Mouse (Mus musculus) left cerebral cortex, postnatal 25 days (tissue): ENCODE results near the gene Mrpl2. TPM values are rescaled to one million over a fixed set of nuclear protein-coding genes. Genes with fewer than 3 reads are reported as not detected.
A peak's percentile ranks its signal among the peaks of the same experiment; 100 is the strongest.

Experiments
- DNase-seq, 2 experiments: peaks; one replicate each; pipeline ENCODE4 v3.0.0; 2022; ENCODE audit warnings: low spot score in 2 of 2, mixed read lengths in 1 of 2
- intact Hi-C: fragments of 180-260 bp; cut with DNase I; formaldehyde crosslinking; loops from one replicate; pipeline ENCODE4 v1.15.1; 2025
- total RNA-seq, 2 experiments: library from RNA; stranded (reverse); gene quantifications; 2 replicates each; pipeline ENCODE4 v1.2.3; 2021

Gene Mrpl2
- total RNA-seq, 2 experiments from 2014 or later: 51.0 to 51.5 TPM

DNA sequence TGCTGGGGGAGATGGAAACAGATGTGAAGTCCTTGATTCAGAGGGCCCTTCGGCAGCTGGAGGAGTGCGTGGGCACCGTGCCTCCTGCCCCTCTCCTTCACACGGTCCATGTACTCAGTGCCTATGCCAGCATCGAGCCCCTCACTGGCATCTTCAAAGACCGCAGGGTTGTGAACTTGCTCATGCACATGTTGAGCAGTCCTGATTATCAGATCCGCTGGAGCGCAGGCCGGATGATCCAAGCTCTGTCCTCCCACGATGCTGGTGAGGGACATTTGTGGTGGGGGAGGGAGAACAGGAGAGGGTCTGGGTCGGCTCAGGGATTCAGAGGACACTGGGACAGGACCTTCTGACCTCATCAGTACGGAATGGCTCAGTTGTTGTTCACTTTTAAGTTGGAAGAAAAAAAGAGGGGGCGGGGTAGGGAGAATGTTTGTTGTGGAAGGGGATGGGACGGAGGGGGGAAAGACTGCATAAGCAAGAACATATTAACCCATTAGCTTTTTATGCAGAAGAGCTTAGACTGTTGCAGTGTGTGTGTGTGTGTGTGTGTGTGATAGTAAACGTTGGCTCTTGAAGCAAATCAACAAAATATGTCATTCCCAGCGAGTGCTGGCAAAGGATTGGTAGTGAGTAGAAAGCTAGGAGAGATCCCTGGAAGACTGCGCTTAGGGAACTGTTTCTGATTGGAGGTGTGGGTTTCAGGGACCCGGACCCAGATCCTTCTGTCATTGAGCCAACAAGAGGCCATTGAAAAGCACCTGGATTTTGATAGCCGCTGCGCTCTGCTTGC lies 5.9 kb downstream of the Mrpl2 start:
- intact Hi-C loops: no loop called here
- DNase-seq: no peak

DNA sequence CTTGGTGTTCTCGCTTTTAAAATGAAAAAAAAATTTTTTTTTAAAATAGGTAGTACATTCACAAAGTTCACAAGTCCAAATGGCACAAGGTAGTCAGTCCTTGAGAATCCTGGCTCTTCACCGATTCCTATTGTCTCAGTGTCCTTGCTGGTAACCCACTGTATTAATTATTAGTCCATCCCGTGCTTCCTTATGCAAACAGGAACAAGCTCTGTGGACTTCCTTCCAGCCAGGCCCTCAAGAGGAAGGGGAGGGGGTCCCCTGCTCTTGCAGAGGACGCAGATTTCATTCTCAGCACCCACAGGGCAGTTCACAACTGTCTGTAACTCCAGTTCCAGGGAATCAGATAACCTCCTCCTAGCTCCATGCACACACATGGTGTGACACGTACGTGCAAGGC lies 10.0 kb downstream of the Mrpl2 start:
- DNase-seq: no peak
- intact Hi-C loops: no loop called here

DNA sequence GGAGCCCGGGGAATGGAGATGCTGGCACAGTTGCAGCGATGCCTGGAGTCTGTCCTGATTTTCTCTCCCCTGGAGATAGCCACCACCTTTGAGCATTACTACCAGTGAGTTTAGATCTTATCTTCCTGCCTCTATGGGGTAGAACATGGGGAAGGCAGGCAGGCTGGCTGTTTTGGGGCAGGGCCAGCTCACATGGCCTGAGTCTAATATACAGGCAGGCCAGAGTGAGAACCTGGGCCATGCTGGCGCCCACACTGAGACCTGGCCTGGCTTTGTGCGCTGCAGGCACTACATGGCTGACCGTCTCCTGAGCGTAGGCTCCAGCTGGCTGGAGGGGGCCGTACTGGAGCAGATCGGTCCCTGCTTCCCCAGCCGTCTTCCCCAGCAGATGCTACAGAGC lies 15.3 kb downstream of the Mrpl2 start:
- intact Hi-C loops: no loop called here
- DNase-seq: no peak

DNA sequence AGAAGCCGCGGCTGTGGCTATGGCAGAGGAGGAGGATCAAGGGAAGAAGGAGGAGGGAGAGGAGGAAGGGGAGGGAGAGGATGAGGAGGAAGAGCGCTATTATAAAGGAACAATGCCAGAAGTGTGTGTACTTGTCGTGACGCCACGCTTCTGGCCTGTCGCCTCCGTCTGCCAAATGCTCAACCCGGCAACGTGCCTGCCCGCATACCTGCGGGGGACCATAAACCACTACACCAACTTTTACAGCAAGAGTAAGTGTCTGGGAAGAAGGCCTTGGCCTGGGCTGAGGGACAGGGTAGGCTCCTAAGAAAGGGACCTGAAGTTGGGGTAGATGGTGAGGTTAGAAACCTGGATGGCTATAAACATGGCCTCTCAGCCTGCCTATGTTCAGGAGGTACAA lies 16.0 kb downstream of the Mrpl2 start:
- intact Hi-C loops: no loop called here
- no peak for DNase-seq

DNA sequence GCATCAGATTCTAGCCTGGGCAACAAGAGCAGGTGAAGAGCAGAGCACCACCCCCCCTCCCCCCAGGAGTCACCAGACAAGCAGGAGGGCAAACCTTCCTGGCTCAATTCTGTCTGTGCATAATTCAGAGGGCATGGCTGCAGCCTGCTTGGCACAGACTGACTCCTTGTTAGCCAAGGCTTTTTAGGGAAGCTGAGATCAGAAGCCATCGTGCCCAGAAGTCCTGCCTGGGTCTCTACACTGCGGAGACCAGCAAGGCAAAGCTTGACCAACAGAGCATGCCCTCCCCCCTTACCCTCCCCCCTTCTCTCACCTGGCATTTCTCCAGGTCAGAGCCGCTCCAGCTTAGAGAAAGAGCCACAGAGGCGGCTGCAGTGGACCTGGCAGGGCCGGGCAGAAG lies 16.7 kb downstream of the Mrpl2 start:
- DNase-seq: no peak
- intact Hi-C loops: no loop called here

DNA sequence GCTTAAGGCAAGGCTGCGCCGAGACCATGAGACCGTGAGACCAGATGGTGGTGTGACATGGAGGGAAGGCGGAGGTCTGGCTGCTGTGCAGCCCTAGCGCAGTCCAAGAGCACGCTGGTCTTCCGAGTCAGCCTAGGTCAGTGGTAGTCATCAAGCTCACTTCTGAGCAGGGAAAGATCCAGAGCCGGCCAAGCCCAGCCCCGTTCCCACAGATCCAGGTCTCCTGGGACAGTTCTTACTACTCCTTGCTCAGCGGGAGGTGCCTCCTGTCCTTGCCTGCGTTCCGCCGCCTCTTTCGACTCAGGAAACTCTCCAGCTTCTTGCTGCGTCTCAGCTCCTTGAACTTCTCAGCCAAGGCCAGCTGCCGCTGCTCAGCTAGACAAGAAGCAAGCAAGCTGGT lies 21.7 kb downstream of the Mrpl2 start:
- no peak for DNase-seq
- intact Hi-C loops: no loop called here

DNA sequence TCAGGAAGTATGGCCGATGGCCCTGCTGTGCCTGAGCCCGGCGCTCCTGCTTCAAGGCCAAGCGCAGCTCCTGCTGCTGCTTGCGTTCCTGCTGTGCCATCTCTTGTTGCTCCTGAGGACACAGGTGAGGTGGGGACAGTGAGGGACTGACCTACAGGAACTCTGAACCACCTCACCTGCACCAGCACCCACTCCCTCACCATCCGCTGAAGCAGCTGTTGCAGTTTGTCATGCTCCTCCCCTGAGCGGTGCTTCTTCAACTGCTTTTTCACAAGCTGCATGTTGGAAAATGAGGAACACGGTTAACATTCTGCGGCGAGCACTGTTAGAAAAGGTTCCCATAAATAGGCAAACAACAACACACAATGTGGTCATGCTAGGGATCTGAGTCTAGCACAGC lies 23.9 kb downstream of the Mrpl2 start:
- intact Hi-C loops: no loop called here

DNA sequence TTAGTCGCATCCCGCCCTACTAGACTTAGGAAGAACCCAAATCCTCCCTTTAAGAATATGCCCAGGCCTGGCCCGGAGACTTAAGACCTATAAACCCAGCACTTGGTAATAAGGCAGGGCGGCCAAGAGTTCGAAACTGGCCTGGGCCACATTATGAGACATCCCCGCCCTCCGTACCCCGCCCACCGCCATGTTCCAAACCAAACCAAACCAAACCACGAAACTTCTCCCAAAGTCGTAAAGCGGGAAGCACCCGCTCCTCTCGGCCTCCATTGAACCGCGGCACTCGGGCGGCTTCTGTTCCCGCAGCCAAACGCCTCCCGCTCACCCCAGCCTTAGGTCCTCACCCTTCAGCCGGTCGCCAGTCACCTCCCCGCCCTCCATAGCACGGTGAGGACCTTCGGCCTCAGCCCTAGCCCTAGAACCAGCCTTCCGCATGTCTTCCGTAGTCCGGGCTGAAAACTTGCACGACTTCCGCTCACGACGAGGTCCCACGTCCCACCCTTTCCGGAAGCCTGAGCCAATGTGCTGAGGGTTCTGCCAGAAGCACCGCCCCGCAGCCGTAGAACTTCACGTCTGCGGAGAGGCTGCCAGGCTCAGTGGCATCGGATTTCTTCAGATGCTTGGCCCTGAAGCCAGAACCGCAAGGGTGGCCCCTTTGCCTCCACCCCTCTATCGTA lies 28.0 kb downstream of the Mrpl2 start, which contains the start of gene Rrp36:
TSS of gene Rrp36 (minus strand) at position 503 of the 680 bp plus-strand sequence.
- intact Hi-C loops: no loop called here
- DNase-seq: peak; percentile 88 to 95

More for the DNA sequence above, 23.9 kb downstream of the Mrpl2 start:
- no peak for DNase-seq

DNA sequence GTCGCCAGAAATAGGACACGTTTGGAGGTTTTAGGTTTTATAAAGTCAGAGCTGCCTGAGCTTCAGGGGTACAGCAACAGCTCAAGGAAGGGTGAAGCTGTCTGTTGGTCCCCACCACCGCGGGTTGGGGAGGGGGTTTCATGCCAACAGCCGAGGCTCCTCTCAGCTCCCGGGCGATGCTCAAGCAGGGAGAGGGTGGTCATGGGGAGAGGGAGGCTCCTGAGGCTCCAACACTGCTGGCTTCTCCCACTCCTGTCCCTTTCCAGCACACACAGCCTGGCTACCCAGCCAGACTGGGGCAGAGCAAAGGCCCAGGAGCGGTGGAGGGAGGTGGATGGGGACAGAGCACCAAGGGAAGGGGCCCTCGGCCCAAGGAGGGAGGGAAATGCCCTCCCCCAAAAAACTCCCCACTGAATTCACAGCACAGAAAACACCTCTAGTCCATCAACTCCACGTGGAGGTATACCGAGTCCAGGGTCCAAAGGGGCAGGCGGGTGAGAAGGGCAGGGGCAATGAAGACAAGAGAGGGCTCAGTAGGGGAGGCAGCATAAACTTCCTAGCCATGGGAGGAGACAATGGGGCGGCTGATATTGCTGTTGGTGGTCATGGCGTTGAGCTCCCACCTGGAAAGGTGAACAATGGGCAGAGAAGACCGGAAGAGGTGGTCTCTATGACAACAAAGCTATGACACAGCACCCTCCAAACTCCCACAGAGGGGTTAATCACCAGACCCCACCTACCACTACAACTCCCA lies 28.7 kb downstream of the Mrpl2 start:
- intact Hi-C loops: no loop called here

DNA sequence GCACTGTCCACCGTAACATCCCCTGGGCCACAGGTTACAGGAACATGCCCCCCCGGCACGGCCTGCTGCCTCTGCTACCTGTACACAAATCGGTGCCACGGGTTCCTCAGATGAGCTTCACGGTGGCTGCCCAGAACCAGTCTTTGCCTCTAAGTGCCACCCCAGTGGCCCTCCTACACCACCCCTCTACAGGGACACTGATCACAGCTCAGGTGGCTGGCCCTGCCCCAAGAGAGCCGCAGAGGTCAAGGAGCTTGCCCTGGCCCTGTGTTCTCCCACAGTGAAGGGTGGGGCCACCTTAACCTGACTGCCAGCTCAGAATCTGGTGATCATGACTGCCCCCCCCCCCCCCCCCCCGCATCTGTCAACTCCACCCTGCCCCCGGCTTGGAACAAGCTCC lies 32.4 kb downstream of the Mrpl2 start, which contains the start of gene Mea1:
TSS of gene Mea1 (plus strand) at position 378 of the 400 bp plus-strand sequence.
- intact Hi-C loops: no loop called here
- no peak for DNase-seq

More for the DNA sequence above, 28.7 kb downstream of the Mrpl2 start:
- DNase-seq: no peak

DNA sequence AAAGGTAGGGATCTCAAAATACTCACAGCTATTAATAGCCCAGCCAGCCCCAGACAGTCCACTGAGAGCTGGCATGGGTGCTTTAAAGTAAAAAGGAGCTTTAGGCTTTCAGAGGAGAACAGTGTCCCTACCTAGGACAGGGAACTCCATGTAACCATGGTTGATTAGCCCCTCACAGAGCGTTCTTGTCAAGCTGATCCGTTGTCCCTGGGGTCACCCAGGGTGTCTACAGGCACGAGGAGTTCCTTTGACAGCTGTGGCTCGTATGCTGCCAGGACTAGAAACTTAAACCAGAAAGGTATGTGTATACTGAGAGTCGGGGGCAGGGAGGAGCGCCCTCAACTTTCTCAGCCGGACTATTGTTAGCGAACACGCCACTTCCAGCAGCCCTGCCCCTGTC lies 32.9 kb downstream of the Mrpl2 start:
- intact Hi-C loops: no loop called here
- no peak for DNase-seq

DNA sequence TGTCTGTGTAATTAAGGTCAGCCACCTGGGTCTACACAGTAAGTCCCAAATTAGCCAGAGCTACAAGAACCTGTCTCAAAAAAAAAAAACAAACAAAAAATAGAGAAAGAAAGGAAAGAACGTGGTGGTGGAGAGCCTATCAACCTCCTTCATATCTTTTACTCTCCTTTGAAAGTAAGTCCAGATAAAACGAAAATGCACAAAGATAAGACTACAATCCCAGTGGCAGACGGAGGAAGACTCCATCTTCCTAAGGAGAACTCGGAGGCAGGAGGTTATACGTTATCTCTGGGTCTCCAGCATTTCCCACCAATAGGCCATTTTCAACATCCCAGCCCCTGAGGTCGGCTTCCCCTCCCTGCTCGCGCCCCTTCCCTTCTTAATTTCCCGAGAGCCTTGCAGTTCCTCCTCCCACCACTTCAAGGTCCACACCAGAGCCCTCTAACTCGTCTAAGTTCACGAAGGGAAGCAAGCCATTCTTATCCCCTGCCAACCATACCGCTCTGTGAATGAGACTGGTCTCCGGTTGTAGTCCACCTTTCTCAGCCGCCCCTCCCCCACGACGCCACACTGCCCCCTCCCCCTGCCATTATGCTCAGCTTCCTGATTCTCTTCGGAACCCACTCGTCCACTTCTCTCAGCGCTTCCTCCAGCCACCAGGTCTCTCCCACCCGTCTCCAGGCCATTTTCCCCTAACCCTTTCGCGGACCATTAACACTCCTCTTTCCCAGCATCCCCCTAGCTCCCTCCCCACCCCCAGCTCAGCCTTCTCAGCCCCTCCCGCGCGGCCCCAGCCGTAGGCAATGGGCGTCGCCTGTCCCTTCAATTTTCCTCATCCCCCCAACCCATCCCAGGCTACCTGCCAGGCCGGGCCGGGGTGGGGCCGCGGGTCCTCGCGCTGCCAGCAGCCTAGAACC lies 34.1 kb downstream of the Mrpl2 start:
- DNase-seq: peak in 1 of 2 experiments; percentile 37

DNA sequence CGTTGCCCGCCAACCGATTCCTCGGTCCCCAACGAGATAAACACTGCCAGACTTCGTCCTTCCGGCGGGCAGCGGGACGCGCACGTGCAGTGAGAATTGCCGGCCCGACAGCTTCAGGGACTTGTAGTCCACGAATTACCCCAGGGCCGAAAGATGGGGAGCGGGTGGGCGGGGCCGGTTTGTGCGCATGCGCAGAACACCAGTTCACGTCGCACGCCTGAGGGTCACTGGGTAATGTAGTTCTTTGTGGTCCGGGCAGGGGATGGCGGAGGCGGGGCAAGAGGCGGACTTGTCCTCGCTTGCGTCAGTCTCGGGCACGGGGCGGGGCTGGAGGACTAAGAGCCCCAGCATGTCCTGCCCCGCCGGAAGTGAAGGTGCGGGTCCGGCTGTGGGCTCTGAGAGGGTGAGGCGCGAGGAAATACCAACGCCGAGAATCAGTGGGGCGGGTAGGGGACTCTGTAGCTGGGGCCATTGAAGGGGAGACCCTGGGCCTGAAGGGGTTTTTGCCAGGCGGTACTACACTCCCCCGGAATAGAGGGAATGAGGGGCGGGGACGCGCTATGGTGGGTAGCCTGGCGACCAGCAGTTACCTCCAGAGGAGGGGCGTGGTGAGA lies 34.8 kb downstream of the Mrpl2 start, which contains the start of gene Klhdc3:
TSS of gene Klhdc3 (minus strand) at position 155 of the 614 bp plus-strand sequence.
- intact Hi-C loops: loop anchor here (2.0 kb wide), 1 partner anchor 24 kb away; the partner anchor contains the start of gene Ppp2r5d
- peak; percentile 94 to 99 for DNase-seq

More for the DNA sequence above, 34.1 kb downstream of the Mrpl2 start:
- intact Hi-C loops: loop anchor here (2.0 kb wide), 1 partner anchor 25 kb away; the partner anchor contains the start of gene Ppp2r5d

DNA sequence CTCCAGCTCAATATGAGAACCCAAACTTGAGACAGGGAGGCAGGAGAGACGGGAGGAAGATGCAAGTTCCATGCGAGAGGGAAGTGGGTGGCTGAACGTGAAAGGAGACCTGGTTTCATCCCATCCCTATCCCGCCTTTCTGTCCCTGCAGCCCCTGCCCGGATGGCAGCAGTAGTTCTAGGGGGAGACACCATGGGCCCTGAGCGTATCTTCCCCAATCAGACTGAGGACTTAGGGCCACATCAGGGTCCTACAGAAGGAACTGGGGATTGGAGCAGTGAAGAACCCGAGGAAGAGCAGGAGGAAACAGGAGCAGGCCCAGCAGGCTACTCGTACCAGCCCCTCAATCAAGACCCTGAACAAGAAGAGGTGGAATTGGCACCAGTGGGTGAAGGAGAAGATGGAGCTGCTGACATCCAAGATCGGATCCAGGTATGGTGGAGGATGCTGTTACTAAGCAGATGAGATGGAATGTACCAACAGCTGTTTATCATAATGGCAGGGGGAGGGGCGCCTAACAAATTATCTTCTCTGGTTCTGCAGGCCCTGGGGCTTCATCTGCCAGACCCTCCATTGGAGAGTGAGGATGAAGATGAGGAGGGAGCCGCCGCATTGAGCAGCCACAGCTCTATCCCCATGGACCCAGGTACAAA lies 35.6 kb downstream of the Mrpl2 start:
- intact Hi-C loops: loop anchor here (2.0 kb wide), 1 partner anchor 23 kb away; the partner anchor contains the start of gene Ppp2r5d
- peak in 1 of 2 experiments; percentile 13 for DNase-seq

DNA sequence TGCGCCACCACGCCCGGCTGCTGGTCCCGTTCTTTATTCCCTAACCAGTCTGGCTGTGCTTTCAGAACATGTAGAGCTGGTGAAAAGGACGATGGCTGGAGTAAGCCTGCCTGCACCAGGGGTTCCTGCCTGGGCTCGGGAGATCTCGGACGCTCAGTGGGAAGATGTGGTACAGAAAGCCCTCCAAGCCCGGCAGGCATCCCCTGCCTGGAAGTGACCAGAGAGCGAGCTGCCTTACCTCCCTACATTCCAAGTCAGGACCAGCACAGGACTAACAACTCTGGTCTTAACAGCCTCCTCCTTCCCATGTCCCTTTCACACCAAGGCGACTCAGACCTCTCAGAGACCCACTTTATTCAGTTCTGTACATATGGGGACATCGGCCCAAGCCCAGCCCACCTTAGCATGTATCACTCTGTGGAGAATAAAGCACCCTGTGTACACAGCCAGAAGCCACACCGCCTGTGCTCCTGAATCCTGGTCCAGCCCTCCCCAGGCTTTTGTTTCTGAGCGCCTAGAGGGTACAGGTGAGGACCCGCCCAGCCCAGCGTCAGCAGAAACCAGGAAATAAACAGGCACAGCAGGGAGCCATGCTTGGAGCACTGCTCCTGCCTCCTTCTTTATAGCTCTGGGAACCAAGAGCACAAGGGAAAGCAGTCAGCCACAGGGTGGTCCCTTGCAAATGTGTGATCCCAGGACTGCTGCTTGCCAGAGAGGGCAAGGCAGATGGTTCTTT lies 36.8 kb downstream of the Mrpl2 start:
- intact Hi-C loops: no loop called here
- DNase-seq: peak in 1 of 2 experiments; percentile 14

DNA sequence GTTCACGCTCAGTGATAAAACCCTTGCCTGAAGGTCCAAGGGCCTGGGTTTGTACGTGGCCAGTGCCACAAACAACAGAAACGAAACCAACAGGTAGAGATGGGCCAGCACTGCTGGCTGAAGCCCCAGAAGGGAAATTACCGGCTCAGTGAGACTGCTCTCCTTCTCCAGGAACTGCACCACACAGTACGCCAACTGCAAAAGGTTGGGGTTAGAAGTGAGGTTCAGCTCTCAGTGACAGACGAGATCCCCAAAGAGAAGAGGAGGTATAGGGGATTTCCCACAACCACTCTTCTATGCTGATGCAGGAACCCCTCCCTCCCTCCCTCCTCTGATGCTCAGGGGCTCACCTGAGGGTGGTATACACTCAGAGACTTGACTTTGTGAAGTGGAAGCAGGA lies 39.9 kb downstream of the Mrpl2 start:
- no peak for DNase-seq
- intact Hi-C loops: no loop called here

DNA sequence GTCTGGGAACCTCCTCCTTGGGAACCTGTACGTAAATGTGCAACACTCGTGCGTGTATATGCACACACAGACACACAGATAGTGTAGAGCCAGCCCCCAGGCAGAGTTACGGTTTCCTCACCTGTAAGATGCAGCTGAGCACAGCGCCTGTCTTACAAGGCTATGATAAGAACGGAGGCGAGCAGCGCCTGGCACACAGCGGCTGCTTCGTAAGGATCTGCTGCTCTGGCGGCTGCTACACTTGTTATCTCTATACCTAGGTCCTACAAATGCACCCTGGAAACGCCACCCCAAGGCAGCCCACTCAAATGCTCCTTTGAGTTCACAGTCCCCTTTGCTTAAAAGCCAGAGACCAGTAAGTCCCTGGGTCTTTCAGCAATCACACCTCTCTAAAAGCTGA lies 44.6 kb downstream of the Mrpl2 start:
- intact Hi-C loops: no loop called here

More for the DNA sequence above, 44.6 kb downstream of the Mrpl2 start:
- DNase-seq: no peak
